Mouse (Mus musculus) right cerebral cortex, postnatal 25 days (tissue): Measurements from ENCODE around the gene Tril.

ENCODE experiments used
- DNase-seq: peaks from one replicate; pipeline ENCODE4 v3.0.0; 2022

The Tril gene

GRCm38 (mm10) chr6:53820486-53820985 lies at the start of gene Tril:
Gene Tril (minus strand): TSS chr6:53820830.
- peak; percentile 68 for DNase-seq

- DNase-seq: no peak
These were observed 42.4 kb upstream of the Tril start for GRCm38 (mm10) chr6:53863011-53863410.

GRCm38 (mm10) chr6:53859106-53859505 lies 38.5 kb upstream of the Tril start:
- DNase-seq: no peak

- DNase-seq: no peak
These were observed 37.2 kb upstream of the Tril start for GRCm38 (mm10) chr6:53857822-53858221.

- no peak for DNase-seq
These were observed 36.1 kb upstream of the Tril start for GRCm38 (mm10) chr6:53856775-53857174.

- DNase-seq: no peak
These were observed 34.6 kb upstream of the Tril start for GRCm38 (mm10) chr6:53854971-53855856.

- no peak for DNase-seq
These were observed 33.6 kb upstream of the Tril start for GRCm38 (mm10) chr6:53854226-53854625.

- no peak for DNase-seq
These were observed 32.9 kb upstream of the Tril start for GRCm38 (mm10) chr6:53853546-53853945.

GRCm38 (mm10) chr6:53844626-53845025 lies 24.0 kb upstream of the Tril start:
- no peak for DNase-seq

- no peak for DNase-seq
These were observed 4.6 kb upstream of the Tril start for GRCm38 (mm10) chr6:53825213-53825612.

GRCm38 (mm10) chr6:53821041-53821501 lies 441 bp upstream of the Tril start:
- DNase-seq: peak; percentile 10

GRCm38 (mm10) chr6:53819761-53820485 lies 707 bp downstream of the Tril start:
- peak; percentile 25 for DNase-seq

- peak; percentile 37 for DNase-seq
These were observed 1.6 kb downstream of the Tril start for GRCm38 (mm10) chr6:53818732-53819661.

- peak; percentile 72 for DNase-seq
These were observed 2.3 kb downstream of the Tril start for GRCm38 (mm10) chr6:53818264-53818731.

GRCm38 (mm10) chr6:53817763-53818174 lies 2.9 kb downstream of the Tril start:
- DNase-seq: no peak

- DNase-seq: no peak
These were observed 4.0 kb downstream of the Tril start for GRCm38 (mm10) chr6:53816661-53817060.

- no peak for DNase-seq
These were observed 4.9 kb downstream of the Tril start for GRCm38 (mm10) chr6:53815691-53816090.

- no peak for DNase-seq
These were observed 6.4 kb downstream of the Tril start for GRCm38 (mm10) chr6:53814214-53814613.

GRCm38 (mm10) chr6:53812242-53812641 lies 8.4 kb downstream of the Tril start:
- no peak for DNase-seq

GRCm38 (mm10) chr6:53808801-53809200 lies 11.8 kb downstream of the Tril start:
- no peak for DNase-seq

GRCm38 (mm10) chr6:53807185-53807584 lies 13.4 kb downstream of the Tril start:
- no peak for DNase-seq

GRCm38 (mm10) chr6:53806591-53807023 lies 14.0 kb downstream of the Tril start:
- DNase-seq: no peak
